Mouse (Mus musculus) CH12.LX (cell line): ENCODE measurements at regions not wholly inside any gene's neighbourhood (a gene's known extent, or its start where the extent isn't known, plus 50 kb on each side); places are given as distances from the start of the nearest gene placed in this dataset.

Experiments used
- CTCF ChIP-seq, 2 experiments: IDR thresholded peaks in 1 of 2; conservative IDR thresholded peaks in 1 of 2; 2 replicates each; pipeline ENCODE4 v1.5.1; 2011 to 2012; ENCODE audit warnings: low read depth in 2 of 2, low read length in 2 of 2, improper control_type of control experiment in 1 of 2, inconsistent platforms in 1 of 2, mild to moderate bottlenecking in 1 of 2, moderate library complexity in 1 of 2
- MAZ ChIP-seq: IDR thresholded peaks from 2 replicates; pipeline ENCODE4 v1.6.1; 2012; ENCODE audit warnings: low read depth, mild to moderate bottlenecking, inconsistent platforms, low read length, improper control_type of control experiment, moderate library complexity
- MXI1 ChIP-seq: IDR thresholded peaks from 2 replicates; pipeline ENCODE4 v1.6.1; 2011; ENCODE audit warnings: mild to moderate bottlenecking, low read depth, low read length, improper control_type of control experiment
- NELFE ChIP-seq: IDR thresholded peaks from 2 replicates; pipeline ENCODE4 v1.6.1; 2011; ENCODE audit warnings: low read depth, low read length, improper control_type of control experiment
- UBTF ChIP-seq: IDR thresholded peaks from 2 replicates; pipeline ENCODE4 v1.6.1; 2012; ENCODE audit warnings: low read depth, mild to moderate bottlenecking, inconsistent platforms, low read length, improper control_type of control experiment, moderate library complexity

DNA sequence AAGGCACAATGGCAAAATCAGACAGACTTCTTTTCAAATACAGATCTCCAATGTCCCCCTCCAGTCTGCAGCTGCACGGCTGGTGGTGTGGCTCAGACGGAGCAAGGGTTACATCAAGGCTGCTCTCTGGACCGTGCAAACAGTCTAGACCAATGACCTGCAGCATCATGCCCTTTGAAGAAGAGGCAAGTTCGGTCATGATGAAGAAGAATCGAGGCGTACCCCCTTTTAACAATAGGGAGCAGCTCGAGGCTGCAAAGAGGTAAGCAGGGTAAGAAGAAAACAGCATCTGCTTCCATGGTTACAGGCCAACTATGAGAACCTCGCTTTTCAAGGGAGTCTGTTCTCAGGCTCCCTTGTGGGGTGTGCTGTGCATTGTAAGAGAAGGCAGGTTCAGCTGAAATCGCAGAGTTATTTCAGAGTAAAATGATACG is 180.3 kb downstream of the Gm11146 start:
- no peak for TF ChIP-seq MXI1
- no peak for TF ChIP-seq CTCF (conservative IDR thresholded peaks at IDR 0.05 in 1 of 2, IDR thresholded peaks at IDR 0.05 in 1 of 2; ENCODE audit: low read depth in 2 of 2, low read length in 2 of 2)
- no peak for TF ChIP-seq MAZ
- TF ChIP-seq UBTF, result no peak
- no peak for TF ChIP-seq NELFE
